Mouse (Mus musculus) hindbrain, embryonic 16.5 days (tissue): ENCODE measurements around the gene Zic1. TPM values are rescaled to one million over a fixed set of nuclear protein-coding genes. Genes with fewer than 3 reads are reported as not detected.

Experiments used
- ATAC-seq: fragments of 200-750 bp; cut with Nextera tagmentation; 2 replicates; pipeline ENCODE4 v1.8.0; 2017; ENCODE audit warnings: moderate TSS enrichment, moderate library complexity
- H3K27ac ChIP-seq: fragments of 300-500 bp; sonication (generic); 2 replicates; pipeline ENCODE4 v1.5.1; 2014; ENCODE audit warnings: low read depth, mild to moderate bottlenecking, control low read depth, low read length, moderate library complexity
- H3K27me3 ChIP-seq: fragments of 300-500 bp; sonication (generic); replicated peaks from 2 replicates; pipeline ENCODE4 v1.6.1; 2014; ENCODE audit warnings: low read length; ENCODE audit not compliant: control insufficient read depth, insufficient read depth
- H3K36me3 ChIP-seq: fragments of 300-500 bp; sonication (generic); 2 replicates; pipeline ENCODE4 v1.6.1; 2014; ENCODE audit warnings: mild to moderate bottlenecking, low read length, moderate library complexity, mixed read lengths; ENCODE audit not compliant: control insufficient read depth, insufficient read depth
- H3K4me1 ChIP-seq: fragments of 300-500 bp; sonication (generic); 2 replicates; pipeline ENCODE4 v1.6.1; 2014; ENCODE audit warnings: low read depth, low read length; ENCODE audit not compliant: control insufficient read depth, insufficient read depth
- H3K4me2 ChIP-seq: fragments of 300-500 bp; sonication (generic); 2 replicates; pipeline ENCODE4 v1.6.1; 2014; ENCODE audit warnings: mild to moderate bottlenecking, low read length, control low read depth, moderate library complexity
- H3K4me3 ChIP-seq: fragments of 300-500 bp; sonication (generic); 2 replicates; pipeline ENCODE4 v1.5.1; 2014; ENCODE audit warnings: mild to moderate bottlenecking, low read length, control low read depth, moderate library complexity
- H3K9ac ChIP-seq: fragments of 300-500 bp; sonication (generic); 2 replicates; pipeline ENCODE4 v1.6.1; 2014; ENCODE audit warnings: low read depth, mild to moderate bottlenecking, control low read depth, low read length, moderate library complexity
- H3K9me3 ChIP-seq: fragments of 300-500 bp; sonication (generic); 2 replicates; pipeline ENCODE4 v1.6.1; 2014; ENCODE audit warnings: mild to moderate bottlenecking, low read length, moderate library complexity; ENCODE audit not compliant: control insufficient read depth
- WGBS: fragments of 180-500 bp; shearing (Covaris S2); extraction: QIAGEN DNeasy Blood & Tissue Kit; methylation state at CpG from one replicate; pipeline ENCODE4 v1.1.7; 2014; 5-methylcytosine and 5-hydroxymethylcytosine counted together
- polyA plus RNA-seq: library from polyadenylated mRNA; unstranded; fragments of >200 nt; fragmentation: Nextera tagmentation; extraction: Ambion mirVana; gene quantifications from 2 replicates; pipeline ENCODE4 v1.2.1, GENCODE M21; 2015

Gene Zic1
- polyA plus RNA-seq, 1 experiment from 2014 or later = 14.6 TPM

GRCm38 (mm10) chr9:91371608-91372007, 6.0 kb upstream of the Zic1 start:
- WGBS = 20% methylated on average over 4 of the region's 4 CpGs
- Histone ChIP-seq H3K9me3 (no peaks in the 10 kb centered on the region), H3K36me3 (no peaks in the 10 kb centered on the region), H3K27me3 (peaks cover 30% of the 10 kb centered on the region), H3K4me3 (peak overlapping the region; percentile 21), H3K4me2 (peak overlapping the region; percentile 49), H3K27ac (peak overlapping the region; percentile 85), H3K9ac (peak overlapping the region; percentile 31; the same call in 1 of the 2 replicates), H3K4me1 (no peaks in the 10 kb centered on the region)
- no peak for ATAC-seq

- Histone ChIP-seq H3K4me2 (peak overlapping the region; percentile 49), H3K9me3 (no peaks in the 10 kb centered on the region), H3K36me3 (no peaks in the 10 kb centered on the region), H3K4me1 (no peaks in the 10 kb centered on the region), H3K27me3 (peaks cover 32% of the 10 kb centered on the region), H3K27ac (peak overlapping the region; percentile 85), H3K9ac (peak overlapping the region; percentile 4; the same call in 1 of the 2 replicates), H3K4me3 (peak overlapping the region; percentile 21; the same call in 1 of the 2 replicates)
- no peak; the same call in 1 of the 2 replicates for ATAC-seq
These were observed 5.4 kb upstream of the Zic1 start for GRCm38 (mm10) chr9:91371011-91371410.

GRCm38 (mm10) chr9:91370191-91370708, 4.6 kb upstream of the Zic1 start:
- ATAC-seq = no peak
- Histone ChIP-seq H3K4me3 (peak overlapping the region; percentile 38), H3K9ac (peak overlapping the region; percentile 63), H3K9me3 (no peaks in the 10 kb centered on the region), H3K27me3 (peaks cover 32% of the 10 kb centered on the region), H3K27ac (peak overlapping the region; percentile 85), H3K4me2 (peak overlapping the region; percentile 49), H3K36me3 (no peaks in the 10 kb centered on the region), H3K4me1 (no peaks in the 10 kb centered on the region)
- 21% methylated on average over 6 of the region's 6 CpGs for WGBS

- no peak for ATAC-seq
- no peaks in the 10 kb centered on the region for H3K9me3 ChIP-seq
- peak overlapping the region; percentile 49 for H3K4me2 ChIP-seq
- peaks cover 28% of the 10 kb centered on the region for H3K27me3 ChIP-seq
- H3K9ac ChIP-seq = peak overlapping the region; percentile 63
- peak overlapping the region; percentile 85 for H3K27ac ChIP-seq
- H3K4me3 ChIP-seq = peak overlapping the region; percentile 38
- H3K36me3 ChIP-seq = no peaks in the 10 kb centered on the region
- 9% methylated on average over 24 of the region's 26 CpGs for WGBS
- no peaks in the 10 kb centered on the region for H3K4me1 ChIP-seq
These were observed 3.8 kb upstream of the Zic1 start for GRCm38 (mm10) chr9:91369293-91369991.

- Histone ChIP-seq H3K9me3 (no peaks in the 10 kb centered on the region), H3K27ac (peak overlapping the region; percentile 85), H3K9ac (peak overlapping the region; percentile 63), H3K36me3 (no peaks in the 10 kb centered on the region), H3K27me3 (peaks cover 27% of the 10 kb centered on the region), H3K4me2 (peak overlapping the region; percentile 49), H3K4me1 (no peaks in the 10 kb centered on the region), H3K4me3 (peak overlapping the region; percentile 38)
- 9% methylated on average over 13 of the region's 13 CpGs for WGBS
- no peak for ATAC-seq
These were observed 3.3 kb upstream of the Zic1 start for GRCm38 (mm10) chr9:91368946-91369292.

GRCm38 (mm10) chr9:91368150-91368549, 2.5 kb upstream of the Zic1 start:
- Histone ChIP-seq H3K9ac (peak overlapping the region; percentile 38; the same call in 1 of the 2 replicates), H3K36me3 (no peaks in the 10 kb centered on the region), H3K4me1 (no peaks in the 10 kb centered on the region), H3K4me2 (peak overlapping the region; percentile 49), H3K27ac (peak overlapping the region; percentile 94), H3K4me3 (peak overlapping the region; percentile 18; the same call in 1 of the 2 replicates), H3K27me3 (peaks cover 24% of the 10 kb centered on the region), H3K9me3 (no peaks in the 10 kb centered on the region)
- ATAC-seq = no peak
- WGBS = 13% methylated on average over 3 of the region's 3 CpGs

- no peaks in the 10 kb centered on the region for H3K36me3 ChIP-seq
- peaks cover 22% of the 10 kb centered on the region for H3K27me3 ChIP-seq
- peak overlapping the region; percentile 54 for H3K9ac ChIP-seq
- no peak for ATAC-seq
- WGBS = 3% methylated on average over 30 of the region's 30 CpGs
- peak overlapping the region; percentile 62 for H3K4me3 ChIP-seq
- H3K9me3 ChIP-seq = no peaks in the 10 kb centered on the region
- no peaks in the 10 kb centered on the region for H3K4me1 ChIP-seq
- peak overlapping the region; percentile 94 for H3K27ac ChIP-seq
- peak overlapping the region; percentile 49 for H3K4me2 ChIP-seq
These were observed 1.6 kb upstream of the Zic1 start for GRCm38 (mm10) chr9:91366999-91367811.

- peak; percentile 52 for ATAC-seq
- 3% methylated on average over 18 of the region's 18 CpGs for WGBS
- peaks cover 20% of the 10 kb centered on the region for H3K27me3 ChIP-seq
These were observed 802 bp upstream of the Zic1 start for GRCm38 (mm10) chr9:91366226-91366998.

More at GRCm38 (mm10) chr9:91366226-91366998, 802 bp upstream of the Zic1 start:
- Histone ChIP-seq H3K27ac (peak overlapping the region; percentile 94), H3K9me3 (no peaks in the 10 kb centered on the region), H3K4me2 (peak overlapping the region; percentile 49), H3K36me3 (no peaks in the 10 kb centered on the region), H3K4me1 (no peaks in the 10 kb centered on the region), H3K4me3 (peak overlapping the region; percentile 62), H3K9ac (peak overlapping the region; percentile 54)
